Mouse (Mus musculus): ENCODE data around the gene Ndst4. TPM values are rescaled to one million over a fixed set of nuclear protein-coding genes. Genes with fewer than 3 reads are reported as not detected.

The Ndst4 gene
- polyA plus RNA-seq, 1 experiment, result 0.08 TPM

DNA sequence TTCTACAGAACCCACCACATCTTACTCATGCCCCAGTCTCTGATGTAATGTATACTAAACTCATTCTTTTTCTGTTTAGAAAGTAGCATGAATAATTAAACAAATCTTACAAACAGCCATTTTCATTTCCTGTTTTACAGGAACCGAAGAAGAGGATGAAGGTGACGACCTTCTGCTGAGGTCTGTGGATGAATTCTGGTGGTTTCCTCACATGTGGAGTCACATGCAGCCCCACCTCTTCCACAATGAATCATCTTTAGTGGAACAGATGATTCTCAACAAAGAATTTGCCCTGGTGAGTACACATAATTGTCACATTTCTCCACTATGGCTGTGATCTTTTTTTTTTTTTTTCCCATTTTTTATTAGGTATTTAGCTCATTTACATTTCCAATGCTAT is 166.7 kb downstream of the Ndst4 start:
- Histone ChIP-seq H3K36me3 (ENCODE audit: control insufficient read depth, insufficient read depth, low read length) (no peaks in the 10 kb centered on the region), H3K4me3 (ENCODE audit: insufficient read depth, low read depth, low read length) (no peak overlapping the region), H3K27ac (ENCODE audit: insufficient read depth, low read depth, low read length) (no peak overlapping the region), H3K27me3 (replicated peaks; ENCODE audit: control insufficient read depth, insufficient read depth, low read length) (no peaks in the 10 kb centered on the region), H3K4me1 (ENCODE audit: control insufficient read depth, insufficient read depth, low read length) (no peaks in the 10 kb centered on the region)
- 81% methylated on average over 2 of the region's 2 CpGs for WGBS
- no peak for DNase-seq
- TF ChIP-seq POLR2A (IDR thresholded peaks at IDR 0.05; ENCODE audit: low read depth, low read length), result no peak
- no peak for TF ChIP-seq CTCF (conservative IDR thresholded peaks at IDR 0.05; ENCODE audit: insufficient read depth, insufficient read length, low read depth, low read length)

- no peaks in the 10 kb centered on the region for H3K27me3 ChIP-seq (replicated peaks; ENCODE audit: control insufficient read depth, insufficient read depth, low read length)
- TF ChIP-seq POLR2A (IDR thresholded peaks at IDR 0.05; ENCODE audit: low read depth, low read length), result no peak
- no peak for TF ChIP-seq CTCF (conservative IDR thresholded peaks at IDR 0.05; ENCODE audit: insufficient read depth, insufficient read length, low read depth, low read length)
- no peak overlapping the region for H3K4me3 ChIP-seq (ENCODE audit: insufficient read depth, low read depth, low read length)
- H3K36me3 ChIP-seq (ENCODE audit: control insufficient read depth, insufficient read depth, low read length), result no peaks in the 10 kb centered on the region
- WGBS, result 86% methylated on average over 2 of the region's 2 CpGs
- H3K4me1 ChIP-seq (ENCODE audit: control insufficient read depth, insufficient read depth, low read length), result no peaks in the 10 kb centered on the region
- H3K27ac ChIP-seq (ENCODE audit: insufficient read depth, low read depth, low read length), result no peak overlapping the region
- no peak for DNase-seq
These were observed 228.4 kb downstream of the Ndst4 start for GRCm38 (mm10) chr3:125632233-125632632.

DNA sequence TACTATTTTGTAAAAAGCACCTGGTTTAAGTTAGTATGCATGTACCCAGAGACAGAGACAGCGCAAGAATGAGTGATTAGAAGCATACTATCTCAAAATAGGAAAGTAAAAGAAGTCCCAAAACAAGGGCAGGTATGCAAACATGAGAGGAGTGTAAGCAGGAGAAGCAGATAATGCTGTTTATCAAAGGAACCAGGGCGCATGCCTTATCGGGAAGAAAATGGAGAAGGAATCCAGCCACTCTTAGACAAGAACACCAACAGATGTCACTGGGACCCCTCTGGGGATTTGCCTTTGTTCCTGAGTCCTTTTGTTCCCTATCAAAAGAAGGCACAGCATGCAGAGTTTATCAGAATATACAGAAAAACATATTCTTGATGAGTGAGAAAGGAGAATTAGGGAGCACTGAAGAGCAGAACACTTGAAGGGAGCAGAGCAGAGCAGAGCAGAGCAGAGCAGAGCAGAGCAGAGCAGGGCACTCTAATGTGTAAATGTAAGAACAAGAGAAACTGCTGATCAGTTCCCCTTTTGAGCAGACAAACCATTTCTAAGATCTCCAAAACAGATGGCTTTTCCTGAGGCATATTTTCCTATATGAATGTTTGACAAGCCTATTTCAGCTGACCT is 251.2 kb downstream of the Ndst4 start:
- no peaks in the 10 kb centered on the region for H3K36me3 ChIP-seq (ENCODE audit: control insufficient read depth, insufficient read depth, low read length)
- H3K27ac ChIP-seq (ENCODE audit: insufficient read depth, low read depth, low read length), result no peak overlapping the region
- no peaks in the 10 kb centered on the region for H3K4me1 ChIP-seq (ENCODE audit: control insufficient read depth, insufficient read depth, low read length)
- WGBS, result 82% methylated on average over 3 of the region's 3 CpGs
- H3K27me3 ChIP-seq (replicated peaks; ENCODE audit: control insufficient read depth, insufficient read depth, low read length), result no peaks in the 10 kb centered on the region
- H3K4me3 ChIP-seq (ENCODE audit: insufficient read depth, low read depth, low read length), result no peak overlapping the region
- no peak for DNase-seq
- TF ChIP-seq POLR2A (IDR thresholded peaks at IDR 0.05; ENCODE audit: low read depth, low read length) (no peak), CTCF (conservative IDR thresholded peaks at IDR 0.05; ENCODE audit: insufficient read depth, insufficient read length, low read depth, low read length) (no peak)

- Histone ChIP-seq H3K4me1 (ENCODE audit: control insufficient read depth, insufficient read depth, low read length) (no peaks in the 10 kb centered on the region), H3K36me3 (ENCODE audit: control insufficient read depth, insufficient read depth, low read length) (no peaks in the 10 kb centered on the region), H3K4me3 (ENCODE audit: insufficient read depth, low read depth, low read length) (no peak overlapping the region), H3K27me3 (replicated peaks; ENCODE audit: control insufficient read depth, insufficient read depth, low read length) (no peaks in the 10 kb centered on the region), H3K27ac (ENCODE audit: insufficient read depth, low read depth, low read length) (no peak overlapping the region)
- TF ChIP-seq CTCF (conservative IDR thresholded peaks at IDR 0.05; ENCODE audit: insufficient read depth, insufficient read length, low read depth, low read length) (no peak), POLR2A (IDR thresholded peaks at IDR 0.05; ENCODE audit: low read depth, low read length) (no peak)
- 60% methylated on average over 3 of the region's 3 CpGs for WGBS
- DNase-seq, result no peak
These were observed 256.3 kb downstream of the Ndst4 start for GRCm38 (mm10) chr3:125660114-125660717.

DNA sequence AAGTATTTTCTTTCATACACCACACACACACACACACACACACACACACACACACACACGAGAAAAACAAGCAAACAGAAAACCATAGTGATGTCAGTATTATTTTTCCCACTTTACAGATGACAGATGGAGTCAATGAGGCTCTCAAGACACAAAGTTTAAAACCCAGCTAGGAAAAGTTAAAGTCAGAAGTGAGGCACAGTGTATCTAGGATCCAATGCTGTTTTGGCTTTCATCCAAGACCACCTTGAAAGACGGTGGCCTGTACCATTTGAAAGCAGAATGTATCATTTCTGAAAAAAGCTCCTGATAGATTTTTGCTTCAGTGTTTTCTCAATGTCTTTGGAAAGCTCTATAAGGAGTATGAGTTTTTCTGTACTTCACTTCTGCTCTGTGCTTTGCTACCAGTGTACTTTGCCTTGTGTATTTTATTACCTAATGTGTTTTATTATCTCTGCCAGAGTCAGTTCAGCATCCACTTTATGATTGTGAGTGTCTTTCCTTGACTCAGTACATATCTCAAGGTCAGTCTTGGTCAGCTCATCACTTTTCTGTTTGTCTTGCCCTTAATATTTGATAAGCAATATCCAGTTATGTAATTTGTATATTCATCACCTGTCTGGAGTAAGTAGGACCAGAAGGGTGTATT is 257.1 kb downstream of the Ndst4 start:
- Histone ChIP-seq H3K27me3 (replicated peaks; ENCODE audit: control insufficient read depth, insufficient read depth, low read length) (no peaks in the 10 kb centered on the region), H3K36me3 (ENCODE audit: control insufficient read depth, insufficient read depth, low read length) (no peaks in the 10 kb centered on the region), H3K27ac (ENCODE audit: insufficient read depth, low read depth, low read length) (no peak overlapping the region), H3K4me3 (ENCODE audit: insufficient read depth, low read depth, low read length) (no peak overlapping the region), H3K4me1 (ENCODE audit: control insufficient read depth, insufficient read depth, low read length) (no peaks in the 10 kb centered on the region)
- 46% methylated on average over 2 of the region's 2 CpGs for WGBS
- TF ChIP-seq CTCF (conservative IDR thresholded peaks at IDR 0.05; ENCODE audit: insufficient read depth, insufficient read length, low read depth, low read length), result no peak
- no peak for TF ChIP-seq POLR2A (IDR thresholded peaks at IDR 0.05; ENCODE audit: low read depth, low read length)
- no peak for DNase-seq

- DNase-seq, result no peak
- Histone ChIP-seq H3K4me1 (ENCODE audit: control insufficient read depth, insufficient read depth, low read length) (no peaks in the 10 kb centered on the region), H3K27me3 (replicated peaks; ENCODE audit: control insufficient read depth, insufficient read depth, low read length) (no peaks in the 10 kb centered on the region), H3K27ac (ENCODE audit: insufficient read depth, low read depth, low read length) (no peak overlapping the region), H3K36me3 (ENCODE audit: control insufficient read depth, insufficient read depth, low read length) (no peaks in the 10 kb centered on the region), H3K4me3 (ENCODE audit: insufficient read depth, low read depth, low read length) (no peak overlapping the region)
- TF ChIP-seq POLR2A (IDR thresholded peaks at IDR 0.05; ENCODE audit: low read depth, low read length) (no peak), CTCF (conservative IDR thresholded peaks at IDR 0.05; ENCODE audit: insufficient read depth, insufficient read length, low read depth, low read length) (no peak)
- WGBS, result 61% methylated on average over 9 of the region's 9 CpGs
These were observed 270.3 kb downstream of the Ndst4 start for GRCm38 (mm10) chr3:125673997-125674794.
